Mouse (Mus musculus) olfactory bulb, adult 2 months (tissue): ENCODE measurements around the gene Pgls.

Experiments used
- CTCF ChIP-seq: fragments of 200-500 bp; IDR thresholded peaks from 2 replicates; pipeline ENCODE4 v1.5.1; 2012; ENCODE audit warnings: low read depth, mild to moderate bottlenecking, low read length, moderate library complexity; ENCODE audit not compliant: insufficient read depth
- POLR2A ChIP-seq: fragments of 200-500 bp; IDR thresholded peaks from 2 replicates; pipeline ENCODE4 v1.6.1; 2012; ENCODE audit warnings: mild to moderate bottlenecking, low read depth, low read length, moderate library complexity; ENCODE audit not compliant: insufficient read depth

GRCm38 (mm10) chr8:71645510-71645909 is 53.5 kb downstream of the Pgls start:
- TF ChIP-seq POLR2A, result no peak
- no peak for TF ChIP-seq CTCF
